In genomic region chr10:123692186-123692925, GRCm38 (mm10) we compare ENCODE assay signal across 20 mouse cellular contexts.
DNase-seq lines count a peak whose midpoint lies in the region; ATAC-seq and TF ChIP-seq lines count a peak whose summit lies in the region.
"Had no signal": no experiment of that assay in that cellular context is flagged by ENCODE, and none has a peak within 500 bp of the region (broad histone marks: within the 10 kb centered on the region; RNA-seq: fewer than 3 reads in every experiment).

No protein-coding gene starts in this region.

- H3K4me1 ChIP-seq in forebrain, embryonic 13.5 days, result peaks cover 6% of the 10 kb centered on the region
- no peaks in the 10 kb centered on the region for H3K4me1 ChIP-seq in forebrain, embryonic 16.5 days (replicated peaks; ENCODE audit: control insufficient read depth, insufficient read depth, low read length)
- no peaks in the 10 kb centered on the region for H3K4me1 ChIP-seq in heart, postnatal 0 days (ENCODE audit: control insufficient read depth, insufficient read depth)
- no peaks in the 10 kb centered on the region for H3K4me1 ChIP-seq in neural tube, embryonic 11.5 days (ENCODE audit: control insufficient read depth, insufficient read depth, low read length)
- H3K4me1 ChIP-seq: midbrain, embryonic 15.5 days had no signal

- WGBS in forebrain, embryonic 13.5 days, result 23% methylated on average over 8 of the region's 8 CpGs
- WGBS in forebrain, embryonic 16.5 days, result 18% methylated on average over 8 of the region's 8 CpGs
- WGBS in heart, postnatal 0 days, result 37% methylated on average over 8 of the region's 8 CpGs
- 51% methylated on average over 8 of the region's 8 CpGs for WGBS in neural tube, embryonic 11.5 days

- no peak for TF ChIP-seq CTCF in heart, postnatal 0 days (IDR thresholded peaks at IDR 0.05; ENCODE audit: low read depth)

- H3K27ac ChIP-seq in forebrain, embryonic 13.5 days, result no peak overlapping the region
- no peak overlapping the region for H3K27ac ChIP-seq in forebrain, embryonic 16.5 days (ENCODE audit: low read length)
- H3K27ac ChIP-seq in heart, postnatal 0 days (ENCODE audit: low read depth), result no peak overlapping the region
- no peak overlapping the region for H3K27ac ChIP-seq in neural tube, embryonic 11.5 days (ENCODE audit: low read depth, low read length)
- H3K27ac ChIP-seq: hindbrain, postnatal 0 days; midbrain, embryonic 15.5 days had no signal

- no peak overlapping the region for H3K9ac ChIP-seq in forebrain, embryonic 13.5 days
- no peak overlapping the region for H3K9ac ChIP-seq in forebrain, embryonic 16.5 days (replicated peaks; ENCODE audit: low read depth, low read length)
- no peak overlapping the region for H3K9ac ChIP-seq in heart, postnatal 0 days (replicated peaks; ENCODE audit: low read depth, low read length)
- H3K9ac ChIP-seq in neural tube, embryonic 11.5 days (ENCODE audit: low read length), result no peak overlapping the region
- H3K9ac ChIP-seq: heart, embryonic 12.5 days; midbrain, embryonic 15.5 days had no signal

- no peak for TF ChIP-seq EP300 in heart, postnatal 0 days (IDR thresholded peaks at IDR 0.05; ENCODE audit: low read depth)

- H3K4me3 ChIP-seq in forebrain, embryonic 13.5 days, result no peak overlapping the region
- no peak overlapping the region for H3K4me3 ChIP-seq in forebrain, embryonic 16.5 days (replicated peaks; ENCODE audit: low read length)
- H3K4me3 ChIP-seq in heart, postnatal 0 days (ENCODE audit: low read depth, low read length), result no peak overlapping the region
- no peak overlapping the region for H3K4me3 ChIP-seq in neural tube, embryonic 11.5 days (ENCODE audit: low read depth, low read length)
- H3K4me3 ChIP-seq: heart, embryonic 12.5 days; midbrain, embryonic 15.5 days; myocyte had no signal

- peak; percentile 45 for DNase-seq in heart, postnatal 0 days (ENCODE audit: low spot score)
- DNase-seq in heart, adult 9 months (ENCODE audit: low spot score in 2 of 2), result no peak
- DNase-seq in neural tube, embryonic 11.5 days (ENCODE audit: low spot score), result no peak
- DNase-seq in neural tube, embryonic 10.5 days (ENCODE audit: extremely low spot score, low spot score), result no peak
- DNase-seq in thymus, postnatal 10 days (ENCODE audit: low spot score in 2 of 2), result no peak
- DNase-seq: adrenal gland, postnatal 25 days; cerebellum, adult 9-10 months; kidney, postnatal 36 days; layer of hippocampus, postnatal 36 days; lung, postnatal 4 days; right cerebral cortex, adult 18-20 months; thymus, adult 2 months had no signal

- H3K4me2 ChIP-seq in forebrain, embryonic 13.5 days, result no peak overlapping the region
- H3K4me2 ChIP-seq in forebrain, embryonic 16.5 days (ENCODE audit: low read length), result no peak overlapping the region
- H3K4me2 ChIP-seq in heart, postnatal 0 days (ENCODE audit: low read depth, low read length), result no peak overlapping the region
- H3K4me2 ChIP-seq in neural tube, embryonic 11.5 days (ENCODE audit: low read depth), result no peak overlapping the region
- H3K4me2 ChIP-seq: heart, embryonic 12.5 days; midbrain, embryonic 15.5 days had no signal

- H3K27me3 ChIP-seq in forebrain, embryonic 13.5 days, result no peaks in the 10 kb centered on the region
- no peaks in the 10 kb centered on the region for H3K27me3 ChIP-seq in forebrain, embryonic 16.5 days (replicated peaks; ENCODE audit: control insufficient read depth, insufficient read depth, low read length)
- no peaks in the 10 kb centered on the region for H3K27me3 ChIP-seq in heart, postnatal 0 days (ENCODE audit: control insufficient read depth, insufficient read depth, low read length)
- no peaks in the 10 kb centered on the region for H3K27me3 ChIP-seq in neural tube, embryonic 11.5 days (ENCODE audit: control insufficient read depth, insufficient read depth, low read length)
- H3K27me3 ChIP-seq: heart, embryonic 12.5 days; midbrain, embryonic 15.5 days had no signal

- ATAC-seq in forebrain, embryonic 13.5 days, result peak; percentile 33; the same call in 1 of the 2 replicates
- no peak; the same call in 1 of the 2 replicates for ATAC-seq in forebrain, embryonic 16.5 days
- peak; percentile 66 for ATAC-seq in heart, postnatal 0 days (ENCODE audit: insufficient read depth, low read depth)
- ATAC-seq in neural tube, embryonic 11.5 days (ENCODE audit: insufficient read depth, low FRiP score, low TSS enrichment), result peak; percentile 39; the same call in 1 of the 2 replicates
- ATAC-seq: CD4-positive, CD25-positive, alpha-beta regulatory T cell, adult 4 months; hindbrain, postnatal 0 days; intestine, embryonic 16.5 days; midbrain, embryonic 15.5 days had no signal

- no peaks in the 10 kb centered on the region for H3K36me3 ChIP-seq in forebrain, embryonic 13.5 days (ENCODE audit: poor library complexity, severe bottlenecking)
- H3K36me3 ChIP-seq in forebrain, embryonic 16.5 days (ENCODE audit: control insufficient read depth, insufficient read depth), result no peaks in the 10 kb centered on the region
- no peaks in the 10 kb centered on the region for H3K36me3 ChIP-seq in heart, postnatal 0 days (replicated peaks; ENCODE audit: control insufficient read depth, insufficient read depth, low read length)
- H3K36me3 ChIP-seq in neural tube, embryonic 11.5 days (ENCODE audit: control insufficient read depth, insufficient read depth, low read length), result no peaks in the 10 kb centered on the region
- H3K36me3 ChIP-seq: heart, embryonic 12.5 days; midbrain, embryonic 15.5 days had no signal

- H3K9me3 ChIP-seq in forebrain, embryonic 13.5 days (replicated peaks), result no peaks in the 10 kb centered on the region
- H3K9me3 ChIP-seq in forebrain, embryonic 16.5 days (ENCODE audit: control insufficient read depth, low read length), result no peaks in the 10 kb centered on the region
- H3K9me3 ChIP-seq in heart, postnatal 0 days (replicated peaks; ENCODE audit: control insufficient read depth, low read length), result no peaks in the 10 kb centered on the region
- H3K9me3 ChIP-seq in neural tube, embryonic 11.5 days (ENCODE audit: control insufficient read depth, low read length), result no peaks in the 10 kb centered on the region
- H3K9me3 ChIP-seq: heart, embryonic 12.5 days; midbrain, embryonic 15.5 days had no signal
